Mouse (Mus musculus) ES-E14 (cell line): ENCODE data around the gene S100pbp.

Experiments used
- CHD2 ChIP-seq: IDR thresholded peaks from 2 replicates; pipeline ENCODE4 v1.6.1; 2014; ENCODE audit warnings: mild to moderate bottlenecking, low read depth, low read length, inconsistent platforms
- ZNF384 ChIP-seq: IDR thresholded peaks from 2 replicates; pipeline ENCODE4 v1.6.1; 2012; ENCODE audit warnings: low read depth, low read length, inconsistent platforms

DNA sequence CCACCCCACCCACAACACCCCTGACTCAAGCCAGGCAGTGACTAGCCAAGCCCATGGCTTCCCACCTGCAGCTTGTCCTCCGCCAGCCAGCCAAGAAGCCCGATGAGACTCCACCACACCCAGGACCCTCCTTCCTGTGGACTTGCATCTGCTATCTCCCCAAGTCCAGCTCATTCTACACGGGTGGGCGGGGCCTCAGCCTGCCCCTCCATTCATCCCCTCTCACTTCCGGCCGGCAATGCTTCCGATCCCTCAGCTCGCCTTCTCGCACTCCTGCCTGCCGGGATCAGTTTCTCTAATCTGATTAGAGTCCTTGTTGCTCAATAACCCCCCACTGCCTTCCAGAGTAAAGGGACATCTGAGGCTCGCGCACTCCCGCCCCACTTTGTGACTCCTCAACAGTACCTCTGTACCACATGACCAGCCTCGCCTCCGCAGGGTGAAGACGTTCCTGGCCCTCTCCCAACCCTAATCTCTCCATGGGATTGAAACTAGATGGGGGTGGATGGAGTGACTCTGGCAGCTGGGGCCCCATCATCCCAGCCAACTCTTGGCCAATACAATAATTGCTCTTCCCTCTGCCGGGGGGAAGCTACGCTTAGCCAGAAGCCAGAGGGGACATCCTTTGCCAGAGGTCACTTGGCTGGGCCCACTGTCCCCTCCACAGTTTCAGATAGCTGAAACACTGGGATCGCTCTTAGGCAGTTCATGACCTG, 63.6 kb downstream of the S100pbp start:
- TF ChIP-seq CHD2 (no peak), ZNF384 (no peak)
